Mouse (Mus musculus): ENCODE results near the gene Slfn2.

- TF ChIP-seq CTCF (IDR thresholded peaks at IDR 0.05; ENCODE audit: low read depth) (no peak), EP300 (optimal IDR thresholded peaks at IDR 0.05) (no peak)
These were observed 14.7 kb downstream of the Slfn2 start for GRCm38 (mm10) chr11:83079487-83080199.

Data from stomach, postnatal 0 days (tissue).